Mouse (Mus musculus): Measurements from ENCODE around the gene Immp2l.

The Immp2l gene

DNA sequence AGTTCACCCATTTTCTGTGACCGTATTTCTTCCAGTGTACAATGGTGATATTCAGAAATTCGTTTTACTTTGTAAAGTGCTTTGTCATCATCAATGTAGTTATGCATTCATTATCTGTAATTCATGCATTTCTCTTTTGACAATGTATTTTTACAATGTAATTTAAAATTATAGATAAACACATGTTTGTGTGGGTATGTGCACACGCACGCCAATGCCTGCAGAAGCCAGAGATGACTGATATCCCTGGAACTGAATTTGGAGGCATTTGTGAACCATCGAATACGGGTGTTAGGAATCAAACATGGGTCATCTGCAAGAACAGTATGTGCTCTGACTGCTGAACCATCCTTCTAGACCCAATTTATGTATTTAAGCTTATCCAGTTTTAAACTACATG lies 161.6 kb downstream of the Immp2l start:
- no peak for DNase-seq (ENCODE audit: low read depth)

DNA sequence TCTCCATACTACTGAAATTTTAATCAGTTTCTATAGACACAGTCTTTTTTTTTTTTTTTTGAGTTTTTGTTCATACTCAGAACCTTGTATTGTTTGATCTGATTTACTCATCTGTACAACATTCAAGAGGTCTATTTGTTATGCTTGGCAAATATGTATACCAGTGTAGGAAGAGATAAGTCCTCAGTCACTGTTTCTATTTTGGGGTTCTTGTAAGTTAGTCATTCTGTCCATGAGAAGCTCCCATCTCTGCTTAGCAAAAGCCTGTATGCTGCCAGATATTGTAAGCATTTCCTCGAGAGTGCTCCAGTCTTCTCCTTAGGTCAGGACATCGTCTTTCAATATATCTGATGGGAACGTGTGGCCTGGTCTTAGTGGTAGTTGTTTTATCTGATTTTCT lies 168.9 kb downstream of the Immp2l start:
- DNase-seq (ENCODE audit: low read depth) = no peak

DNA sequence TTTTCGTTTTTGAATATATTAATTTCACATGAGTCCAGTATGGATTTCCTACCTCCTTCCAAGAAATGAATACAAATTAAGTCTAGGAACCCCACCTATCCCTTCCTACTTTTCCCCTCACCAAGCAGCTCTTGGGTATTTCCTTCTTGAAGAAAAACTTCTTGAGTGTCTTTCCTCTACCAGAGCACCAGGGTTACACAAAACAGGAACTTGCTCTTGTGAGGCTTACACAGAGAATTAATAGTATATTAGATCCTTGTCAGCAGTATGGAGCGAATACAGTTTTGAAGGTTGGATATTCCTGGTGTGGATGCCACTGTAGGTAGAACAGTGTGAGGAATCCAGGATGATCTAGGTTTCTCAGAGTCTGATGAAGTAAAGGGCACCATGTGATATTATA lies 172.5 kb downstream of the Immp2l start:
- no peak for DNase-seq (ENCODE audit: low read depth)

DNA sequence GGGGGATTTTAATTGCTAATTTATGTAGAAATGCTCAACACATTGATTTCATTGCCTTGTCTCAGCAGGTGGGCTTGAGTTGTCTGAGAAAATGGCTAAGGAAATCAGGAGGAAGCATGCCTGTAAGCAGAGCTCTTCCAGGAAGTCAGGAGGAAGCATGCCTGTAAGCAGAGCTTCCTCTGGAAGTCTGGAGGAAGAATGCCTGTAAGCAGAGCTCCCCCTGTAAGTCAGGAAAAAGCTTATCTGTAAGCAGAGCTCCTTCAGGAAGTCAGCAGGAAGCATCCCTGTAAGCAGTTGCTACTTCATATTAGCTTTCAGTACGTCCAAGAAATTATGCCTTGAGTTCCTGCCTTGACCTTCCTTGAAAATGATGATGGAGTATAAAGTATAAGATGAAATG lies 191.3 kb downstream of the Immp2l start:
- no peak for DNase-seq (ENCODE audit: low read depth)

DNA sequence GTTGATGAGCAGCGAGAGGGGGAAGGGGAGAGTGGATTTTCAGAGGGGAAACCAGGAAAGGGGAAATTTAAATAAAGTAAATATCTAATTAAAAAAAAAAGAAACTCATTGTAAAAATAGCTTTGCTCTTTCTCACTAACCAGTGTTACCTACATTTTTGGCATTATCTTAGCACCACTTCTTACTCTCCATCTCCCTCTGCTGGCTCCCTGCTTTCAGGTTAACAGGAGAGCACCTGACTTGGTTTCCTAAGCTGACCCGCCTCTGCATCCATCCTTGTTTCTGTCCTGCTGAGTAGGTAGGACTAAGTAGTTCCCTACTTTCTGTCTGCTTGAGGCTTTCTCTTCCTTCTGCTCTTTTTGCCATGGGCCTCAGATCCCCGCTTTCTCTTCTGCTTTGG lies 198.0 kb downstream of the Immp2l start:
- DNase-seq (ENCODE audit: low read depth) = peak; percentile 4

DNA sequence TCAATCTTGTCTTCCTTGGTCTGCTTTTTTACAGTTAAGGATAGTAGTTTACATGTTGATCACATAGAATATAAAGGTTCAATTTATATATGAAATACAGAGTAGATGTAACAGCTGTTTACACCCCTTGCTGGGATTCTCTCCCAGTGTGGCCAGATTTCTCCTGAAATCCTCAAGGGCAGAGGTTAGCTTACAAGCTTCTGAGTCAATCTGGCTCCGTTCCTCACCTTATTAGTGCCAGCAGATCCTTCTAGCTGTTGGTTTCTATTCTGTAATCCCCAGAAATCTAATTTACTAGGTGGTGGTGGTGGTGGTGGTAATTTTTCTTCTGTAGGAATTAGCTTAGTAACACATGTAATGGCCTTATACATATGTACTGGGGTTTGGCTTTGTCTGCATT lies 199.8 kb downstream of the Immp2l start:
- DNase-seq (ENCODE audit: low read depth) = no peak

DNA sequence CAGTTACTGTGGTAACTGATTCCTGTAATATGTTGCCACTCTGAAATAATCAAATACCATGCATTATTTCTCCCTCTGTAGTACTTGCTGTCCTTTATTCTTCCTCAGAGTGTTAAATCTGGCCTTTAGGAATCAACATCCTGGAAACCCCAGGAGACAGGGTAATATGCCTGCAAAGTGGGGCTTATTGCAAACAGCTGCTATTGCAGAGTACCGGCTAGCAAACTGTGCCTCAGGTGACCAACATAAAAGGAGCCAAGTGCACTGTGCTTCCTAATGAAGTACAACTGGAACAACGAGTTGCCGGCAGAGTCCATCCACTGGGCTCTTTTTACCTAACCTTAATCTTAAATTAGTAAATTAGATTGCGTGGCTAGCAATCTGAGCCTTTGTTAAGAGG lies 200.6 kb downstream of the Immp2l start:
- no peak for DNase-seq (ENCODE audit: low read depth)

DNA sequence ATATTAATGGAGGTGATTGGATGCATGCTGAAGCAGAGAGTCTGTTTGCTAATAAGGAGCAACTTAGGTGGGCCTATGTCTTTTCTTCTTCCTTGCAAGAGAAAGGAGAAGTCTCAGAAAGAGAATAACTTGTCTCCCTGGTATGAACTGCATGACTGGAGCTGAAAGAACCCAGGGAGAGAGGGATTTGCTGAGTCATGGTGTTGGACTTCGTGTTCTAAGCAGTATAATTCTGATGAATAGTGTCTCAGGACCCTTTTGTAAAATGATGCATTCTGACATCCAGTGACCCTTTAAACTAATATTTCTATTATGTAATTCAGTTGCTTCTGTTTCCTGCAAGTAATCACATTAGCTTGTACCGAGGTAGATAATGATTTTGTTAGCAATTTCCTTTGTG lies 208.1 kb downstream of the Immp2l start:
- DNase-seq (ENCODE audit: low read depth) = no peak

DNA sequence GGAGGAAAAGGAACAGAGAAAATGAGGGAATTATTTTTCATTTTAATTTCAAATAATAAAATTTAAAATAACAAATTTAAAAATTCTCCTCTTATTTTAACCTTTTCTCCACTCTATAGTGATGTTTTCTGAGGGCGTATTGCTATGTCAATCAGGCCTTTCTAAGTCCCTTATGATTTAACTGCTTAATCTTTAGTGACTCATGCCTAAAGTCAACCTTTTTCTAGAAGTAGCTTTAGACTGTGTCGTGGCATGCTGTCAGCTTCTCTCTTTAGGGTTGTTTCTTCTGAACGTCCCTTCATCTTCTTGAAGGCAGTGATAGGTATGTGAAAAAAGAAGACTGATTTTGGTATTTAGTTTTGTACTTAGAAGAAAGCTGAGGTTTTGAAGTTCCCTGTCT lies 214.0 kb downstream of the Immp2l start:
- no peak for DNase-seq (ENCODE audit: low read depth)

DNA sequence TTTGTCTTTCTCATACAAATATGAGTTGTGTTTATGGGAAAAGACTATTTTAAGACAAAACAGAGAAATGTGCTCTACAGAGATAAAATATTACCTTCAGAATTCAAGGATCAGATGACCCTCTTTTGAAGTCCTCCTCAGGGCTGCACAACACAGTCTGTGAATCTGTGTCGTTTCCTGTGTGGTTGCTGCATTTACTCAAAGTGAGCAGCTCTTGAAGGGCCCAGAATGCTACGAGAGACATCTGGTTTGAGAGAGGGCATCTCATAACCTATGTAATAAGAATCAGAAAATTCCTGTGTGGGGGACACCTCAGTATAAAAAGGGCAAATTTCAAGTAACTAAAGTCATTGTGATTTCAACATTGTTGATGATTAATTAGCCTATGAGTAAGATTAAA lies 217.3 kb downstream of the Immp2l start:
- DNase-seq (ENCODE audit: low read depth) = peak; percentile 3

DNA sequence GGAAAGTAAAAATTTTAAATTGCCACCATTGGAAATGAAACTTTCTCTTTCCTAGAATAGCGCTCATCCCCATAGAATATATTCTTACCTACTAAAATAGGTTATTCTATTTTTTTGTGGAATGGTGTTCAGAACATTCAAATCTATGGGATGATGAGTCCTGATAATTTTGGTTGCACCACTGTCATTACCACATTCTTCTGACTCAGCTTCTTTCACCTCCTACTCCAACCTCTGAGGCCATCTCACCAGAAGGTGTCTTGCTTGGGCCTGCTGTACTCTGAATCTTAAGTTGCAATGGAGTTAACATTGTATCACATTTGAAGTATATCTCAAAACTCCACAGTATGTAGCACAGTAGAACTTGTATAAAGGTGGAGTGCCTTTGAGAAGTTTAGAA lies 224.4 kb downstream of the Immp2l start:
- no peak for DNase-seq (ENCODE audit: low read depth)

DNA sequence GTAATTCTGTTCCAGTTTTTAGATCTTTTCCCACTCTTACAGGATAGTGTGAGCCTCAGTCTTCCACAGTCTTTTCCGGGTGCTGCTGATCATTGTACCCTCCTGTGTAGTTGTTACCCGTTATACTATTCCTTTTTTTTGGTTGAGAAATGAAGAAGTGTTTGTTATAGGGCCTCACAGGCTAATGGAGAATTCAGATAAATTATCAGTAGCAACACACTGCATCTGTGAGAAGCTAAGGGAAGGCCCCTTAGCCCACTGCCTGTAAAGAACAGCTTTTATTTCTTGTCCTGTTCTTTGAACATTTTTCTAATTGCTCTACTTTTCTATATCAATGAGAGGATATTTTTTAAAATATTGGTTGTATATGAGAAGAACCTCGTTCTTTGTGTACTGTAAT lies 226.2 kb downstream of the Immp2l start:
- no peak for DNase-seq (ENCODE audit: low read depth)

DNA sequence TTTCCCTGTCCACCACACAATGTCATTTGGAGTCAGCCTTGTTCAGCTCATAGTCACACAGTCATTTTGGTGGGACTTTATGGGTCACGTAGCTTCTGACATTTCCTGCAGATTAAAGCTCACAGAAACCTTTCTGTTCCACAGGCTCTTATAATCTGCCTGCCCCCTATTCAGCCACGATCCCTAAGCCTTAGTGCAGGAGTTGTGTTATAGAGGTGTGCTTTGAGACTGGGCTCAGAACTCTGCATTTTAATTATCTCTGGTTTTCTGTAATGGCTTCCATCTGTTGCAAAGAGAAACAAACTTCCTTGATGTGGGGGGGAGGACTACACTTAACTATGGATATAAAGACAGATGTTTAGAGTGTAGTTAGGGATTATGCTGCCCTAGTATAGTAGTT lies 234.0 kb downstream of the Immp2l start:
- no peak for DNase-seq (ENCODE audit: low read depth)

DNA sequence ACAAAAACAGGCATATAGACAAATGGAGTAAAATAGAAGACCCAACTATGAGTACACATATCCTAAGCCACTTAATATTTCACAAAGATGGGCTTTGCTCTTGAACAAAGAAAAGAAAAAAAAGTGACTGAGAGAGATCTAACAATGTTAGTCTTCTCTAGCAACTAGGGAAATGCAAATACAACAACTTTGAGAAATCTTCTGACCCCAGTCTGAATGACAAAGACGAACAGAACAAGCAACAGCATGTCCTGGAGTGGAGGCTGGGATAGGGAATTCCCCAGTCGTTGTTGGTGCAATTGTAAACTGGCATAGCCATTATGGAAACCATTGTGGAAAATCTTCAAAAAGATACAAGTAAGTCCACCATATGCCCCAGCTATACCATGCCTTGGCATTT lies 235.7 kb downstream of the Immp2l start:
- no peak for DNase-seq (ENCODE audit: low read depth)

DNA sequence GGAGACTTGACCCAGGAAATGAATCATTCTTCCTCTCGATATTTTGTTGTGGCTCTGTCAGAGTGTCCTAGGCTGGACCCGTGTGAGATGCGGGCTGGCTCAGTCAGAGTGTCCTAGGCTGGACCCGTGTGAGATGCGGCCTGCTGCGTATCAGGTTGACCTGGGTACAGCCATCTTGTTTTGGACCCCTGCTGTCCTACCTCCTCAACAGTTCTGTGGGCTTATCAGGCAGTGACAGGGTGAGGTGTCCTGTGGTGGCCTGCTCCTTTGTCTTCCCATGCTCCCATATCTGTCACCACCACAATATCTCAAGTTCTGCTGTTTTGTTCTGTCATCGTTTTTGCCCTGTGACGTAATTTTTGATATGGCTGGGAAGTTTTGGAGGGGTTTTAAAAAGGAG lies 250.2 kb downstream of the Immp2l start:
- DNase-seq (ENCODE audit: low read depth) = no peak

DNA sequence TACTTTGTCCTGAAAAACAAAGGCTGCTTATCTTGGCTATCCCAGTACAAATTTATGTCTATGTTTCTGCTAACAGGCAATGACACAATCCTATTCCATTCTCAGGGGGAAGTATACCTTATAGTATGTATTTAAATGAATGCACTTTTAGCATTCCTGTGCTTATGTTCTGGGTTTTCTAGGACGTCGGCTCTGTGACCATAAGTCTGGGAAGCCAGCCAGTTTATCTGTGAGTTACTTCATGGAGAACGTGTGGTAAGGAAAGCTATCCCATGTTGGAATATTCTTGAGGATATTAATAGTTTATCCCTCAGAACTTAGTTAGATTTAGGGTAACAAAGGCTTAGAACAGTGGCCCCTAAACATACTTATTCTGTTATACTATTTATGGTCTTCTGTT lies 251.5 kb downstream of the Immp2l start:
- DNase-seq (ENCODE audit: low read depth) = no peak

DNA sequence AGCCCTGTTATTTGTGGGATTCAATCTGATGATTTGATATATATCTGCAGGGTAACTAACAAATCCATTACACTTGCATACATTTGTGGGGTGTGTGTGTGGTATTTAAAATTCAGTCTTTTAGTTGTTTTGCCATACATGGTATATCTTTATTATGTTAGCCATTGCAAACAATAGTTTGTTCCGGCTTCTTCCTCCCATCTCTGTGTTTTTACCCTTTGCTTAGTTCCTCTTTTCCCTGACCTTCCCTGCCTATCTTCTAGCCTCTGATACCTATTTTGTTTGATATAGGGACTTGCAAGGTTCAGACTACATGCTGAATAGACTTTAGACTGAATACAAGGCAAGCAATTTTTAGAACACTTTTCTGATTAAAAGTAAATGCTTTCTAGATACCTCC lies 254.0 kb downstream of the Immp2l start:
- no peak for DNase-seq (ENCODE audit: low read depth)

DNA sequence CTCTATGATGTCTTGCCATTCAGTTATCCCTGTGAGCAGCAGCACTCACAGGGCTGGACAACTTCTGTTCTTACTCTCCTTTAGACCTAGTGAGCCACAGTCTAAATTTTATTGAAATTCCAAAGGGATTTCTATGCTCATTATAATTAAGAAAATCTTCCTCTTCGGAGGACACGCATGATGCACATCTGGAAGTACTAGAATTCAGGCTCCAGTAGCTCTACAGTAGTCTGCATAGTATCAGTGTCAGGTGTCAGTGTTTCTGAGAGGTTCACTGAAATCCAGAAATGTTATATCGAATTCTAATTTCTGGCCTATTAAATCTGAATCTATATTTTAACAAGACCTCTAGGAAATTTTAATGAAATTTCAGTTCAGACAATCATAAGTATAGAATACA lies 265.2 kb downstream of the Immp2l start:
- DNase-seq (ENCODE audit: low read depth) = no peak

DNA sequence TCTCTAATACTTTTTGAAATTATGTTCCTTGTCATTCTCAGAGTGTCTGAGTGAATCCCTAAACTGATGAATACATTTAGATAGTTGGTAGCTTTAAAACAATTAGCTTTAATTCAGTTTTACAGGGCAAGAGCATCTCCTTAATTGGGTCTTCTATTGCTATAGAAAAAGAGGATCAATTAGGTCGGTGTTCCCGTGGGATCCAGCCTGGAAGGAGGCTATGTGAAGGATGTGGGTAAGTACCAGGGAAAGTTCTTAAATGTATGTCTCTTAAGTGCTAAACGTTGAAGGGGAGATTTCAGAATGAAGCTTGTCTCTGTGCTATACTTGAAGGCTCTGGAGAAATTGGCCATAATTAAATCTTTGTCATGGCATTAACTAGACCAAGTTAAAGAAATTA lies 283.1 kb downstream of the Immp2l start:
- DNase-seq (ENCODE audit: low read depth) = no peak

DNA sequence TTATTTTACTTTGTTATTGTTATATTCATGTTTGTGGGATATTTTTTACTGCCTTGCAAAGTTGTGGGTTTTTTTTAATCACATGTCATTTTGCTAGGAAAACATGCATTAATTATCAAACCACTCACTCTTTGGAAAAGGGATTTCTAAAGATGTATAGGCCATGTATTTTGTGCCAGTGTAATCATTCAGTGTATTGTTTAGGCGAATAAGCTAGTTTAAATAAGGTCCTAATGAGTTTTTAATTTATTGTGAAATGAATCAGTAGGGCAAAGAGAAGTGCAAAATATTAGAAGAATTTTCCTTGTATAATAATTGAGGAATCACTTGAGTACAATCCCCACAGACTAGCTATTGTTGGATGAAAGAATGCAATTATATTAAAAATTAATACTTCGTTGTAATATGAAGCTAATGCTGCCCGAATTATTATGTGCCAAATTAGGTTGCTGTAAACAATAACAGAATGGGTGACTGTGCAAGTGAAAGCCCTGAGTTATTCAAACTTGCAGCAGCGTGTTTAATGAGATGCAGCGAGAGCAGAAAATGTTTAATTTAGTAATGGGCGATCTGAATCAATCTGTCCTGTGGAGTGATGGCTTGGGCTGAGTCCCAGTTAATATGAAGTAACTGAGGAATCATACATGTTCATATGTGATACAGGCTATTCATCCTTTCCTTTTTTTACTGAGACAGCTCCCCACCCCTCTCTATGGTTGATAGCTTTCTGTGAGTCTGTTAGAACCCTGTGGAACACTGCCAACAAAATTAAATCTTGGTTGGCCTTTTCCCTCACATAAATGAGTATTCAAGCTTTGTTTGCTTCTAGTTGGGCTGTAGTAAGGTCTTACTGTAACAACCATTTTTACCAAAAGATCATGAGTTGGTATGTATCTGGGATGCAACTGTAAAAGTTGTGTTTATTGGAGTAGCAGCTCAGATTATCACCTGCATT lies 285.1 kb downstream of the Immp2l start:
- DNase-seq (ENCODE audit: low read depth) = no peak

DNA sequence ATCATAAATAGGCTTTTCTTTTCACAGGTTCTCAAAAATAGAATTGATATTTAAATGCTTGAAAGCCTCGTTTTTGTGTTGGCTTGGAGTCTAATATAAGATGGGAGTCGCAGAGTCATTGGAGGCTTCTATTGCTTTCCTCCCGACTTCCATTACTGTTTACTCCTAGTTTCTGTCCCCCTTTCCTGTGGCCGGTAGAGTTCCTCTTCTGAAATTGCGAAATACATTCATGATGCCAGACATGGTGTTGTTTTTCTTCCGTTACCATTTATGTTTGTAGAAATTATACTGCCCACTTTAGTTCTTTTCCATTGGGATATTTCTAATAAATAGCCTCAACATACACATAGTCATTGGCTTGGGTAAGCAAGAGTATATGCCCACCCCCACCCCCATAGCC lies 289.5 kb downstream of the Immp2l start:
- DNase-seq (ENCODE audit: low read depth) = no peak

DNA sequence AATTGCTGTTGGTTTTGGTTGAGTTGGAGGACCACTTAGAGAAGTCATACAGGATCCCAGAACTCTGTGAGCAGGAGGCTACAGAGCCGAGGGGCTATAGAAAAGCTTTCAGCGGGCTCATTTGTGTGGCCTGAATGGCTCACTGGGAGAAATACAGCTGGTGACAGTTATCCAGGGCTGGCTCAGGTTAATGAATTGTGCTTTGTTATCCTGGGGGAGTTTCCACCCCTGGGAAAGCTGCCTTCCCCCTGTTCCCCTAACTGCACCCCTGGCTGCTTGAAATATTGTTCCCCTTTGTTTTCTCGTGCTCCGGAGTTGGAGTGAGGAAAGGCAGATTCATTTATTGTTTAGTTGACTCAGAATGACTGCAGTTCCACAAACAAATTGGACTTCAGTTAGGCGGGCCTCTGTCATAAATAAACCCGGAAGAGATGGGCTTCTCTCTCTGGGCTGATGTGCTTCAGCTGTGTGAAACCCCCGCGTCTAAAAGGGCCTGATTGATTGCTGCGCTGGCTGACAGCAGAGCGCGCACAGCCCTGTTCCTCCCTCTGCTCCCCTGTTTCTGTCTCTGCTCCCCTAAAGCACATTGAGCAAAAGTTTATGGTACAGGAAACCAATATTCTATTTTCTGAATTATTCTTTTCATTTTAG lies 291.0 kb downstream of the Immp2l start:
- DNase-seq (ENCODE audit: low read depth) = no peak

DNA sequence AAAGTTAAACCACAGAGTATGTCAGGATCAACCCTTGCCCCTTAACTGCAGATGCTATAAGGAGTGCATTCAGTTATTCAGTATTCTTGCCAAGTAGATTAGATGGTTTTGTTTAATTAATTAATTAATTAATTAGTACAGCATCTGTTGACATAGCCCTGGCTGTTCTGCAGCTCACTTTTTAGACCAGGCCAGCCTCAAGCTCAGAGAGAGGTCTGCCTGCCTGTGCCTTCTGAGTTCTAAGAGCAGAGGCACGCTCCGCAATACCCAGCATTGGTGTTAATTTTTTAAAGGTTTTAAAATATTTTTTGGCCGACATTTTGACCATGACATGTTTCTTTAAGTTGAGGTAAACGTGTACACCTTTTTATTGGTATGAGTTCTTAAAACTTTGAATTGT lies 292.0 kb downstream of the Immp2l start:
- no peak for DNase-seq (ENCODE audit: low read depth)

DNA sequence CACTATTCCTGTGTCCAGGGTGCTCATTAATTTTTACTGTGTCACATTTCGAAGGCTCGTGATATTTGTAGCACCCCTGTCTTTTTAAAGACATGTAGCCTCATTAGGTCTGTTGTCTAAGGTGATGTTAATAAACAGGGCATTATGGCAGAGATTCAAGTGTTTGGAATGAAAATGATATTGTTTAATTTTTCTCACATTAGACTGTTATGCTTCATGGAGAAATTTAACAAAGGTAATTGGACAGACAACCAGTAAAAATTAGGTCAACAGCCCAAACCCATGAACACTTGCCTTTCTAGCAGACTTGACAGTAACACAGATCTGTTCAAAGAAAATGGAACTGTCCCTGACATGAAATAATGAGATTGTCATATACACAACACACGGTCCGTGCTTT lies 292.5 kb downstream of the Immp2l start:
- no peak for DNase-seq (ENCODE audit: low read depth)
